Mouse (Mus musculus): ENCODE measurements around the gene Itsn1.

GRCm38 (mm10) chr16:91888368-91888767 is 159.3 kb downstream of the Itsn1 start:
- TF ChIP-seq CTCF (IDR thresholded peaks at IDR 0.05; ENCODE audit: insufficient read depth, low read depth, low read length), result no peak
- TF ChIP-seq POLR2A (IDR thresholded peaks at IDR 0.05; ENCODE audit: insufficient read depth, low read depth, low read length), result no peak
